Mouse (Mus musculus) stomach, embryonic 16.5 days (tissue): ENCODE data around the gene Bsx. TPM values are rescaled to one million over a fixed set of nuclear protein-coding genes. Genes with fewer than 3 reads are reported as not detected.

Source experiments
- ATAC-seq: fragments of 200-750 bp; cut with Nextera tagmentation; 2 replicates; pipeline ENCODE4 v1.8.0; 2017; ENCODE audit warnings: moderate number of reproducible peaks, moderate TSS enrichment; ENCODE audit not compliant: insufficient read depth, low FRiP score
- H3K27ac ChIP-seq: fragments of 300-500 bp; sonication (generic); 2 replicates; pipeline ENCODE4 v1.5.1; 2014; ENCODE audit warnings: low read length
- H3K27me3 ChIP-seq: fragments of 300-500 bp; sonication (generic); 2 replicates; pipeline ENCODE4 v1.6.1; 2014; ENCODE audit warnings: low read length, control low read depth, mixed read lengths; ENCODE audit not compliant: control insufficient read depth, insufficient read depth
- H3K36me3 ChIP-seq: fragments of 300-500 bp; sonication (generic); 2 replicates; pipeline ENCODE4 v1.6.1; 2014; ENCODE audit warnings: low read length; ENCODE audit not compliant: control insufficient read depth, insufficient read depth
- H3K4me1 ChIP-seq: fragments of 300-500 bp; sonication (generic); 2 replicates; pipeline ENCODE4 v1.6.1; 2014; ENCODE audit warnings: low read length, control low read depth, mixed read lengths; ENCODE audit not compliant: control insufficient read depth, insufficient read depth
- H3K4me2 ChIP-seq: fragments of 300-500 bp; sonication (generic); 2 replicates; pipeline ENCODE4 v1.6.1; 2014; ENCODE audit warnings: low read depth, low read length, mixed read lengths
- H3K4me3 ChIP-seq: fragments of 300-500 bp; sonication (generic); replicated peaks from 2 replicates; pipeline ENCODE4 v1.5.1; 2014; ENCODE audit warnings: mild to moderate bottlenecking, low read length
- H3K9ac ChIP-seq: fragments of 300-500 bp; sonication (generic); 2 replicates; pipeline ENCODE4 v1.6.1; 2014; ENCODE audit warnings: low read length
- H3K9me3 ChIP-seq: fragments of 300-500 bp; sonication (generic); replicated peaks from 2 replicates; pipeline ENCODE4 v1.6.1; 2016; ENCODE audit warnings: low read length, control low read depth; ENCODE audit not compliant: control insufficient read depth
- WGBS: fragments of 180-500 bp; shearing (Covaris S2); extraction: QIAGEN DNeasy Blood & Tissue Kit; methylation state at CpG from one replicate; pipeline ENCODE4 v1.1.7; 2014; 5-methylcytosine and 5-hydroxymethylcytosine counted together
- polyA plus RNA-seq: library from polyadenylated mRNA; unstranded; fragments of >200 nt; fragmentation: Nextera tagmentation; extraction: Ambion mirVana; gene quantifications from 2 replicates; pipeline ENCODE4 v1.2.1, GENCODE M21; 2015

Bsx gene
- polyA plus RNA-seq, 1 experiment from 2014 or later, result not detected

DNA sequence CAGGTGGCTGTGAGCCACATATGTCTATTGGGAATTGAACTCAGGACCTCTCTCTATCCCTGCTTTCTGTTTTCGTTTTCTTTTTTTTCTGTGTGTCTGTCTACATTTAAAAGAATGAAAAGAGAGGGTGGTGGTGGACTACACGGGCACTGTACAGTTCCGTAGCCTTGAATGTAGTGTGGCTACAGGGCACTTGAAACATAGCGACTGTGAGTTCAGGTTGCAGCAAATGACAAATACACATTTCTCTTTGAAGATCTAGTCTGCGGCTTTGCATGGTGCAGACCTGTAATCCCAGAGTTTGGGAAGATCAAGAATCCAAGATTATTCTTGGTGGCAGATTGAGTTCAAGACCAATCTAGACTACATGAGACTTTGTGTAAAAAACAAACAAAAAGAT, 3.6 kb upstream of the Bsx start:
- H3K4me2 ChIP-seq, result no peak overlapping the region
- peaks cover 55% of the 10 kb centered on the region for H3K27me3 ChIP-seq
- no peak overlapping the region for H3K4me3 ChIP-seq
- 81% methylated on average over 5 of the region's 5 CpGs for WGBS
- H3K9me3 ChIP-seq, result no peaks in the 10 kb centered on the region
- no peak for ATAC-seq
- H3K4me1 ChIP-seq, result no peaks in the 10 kb centered on the region
- no peaks in the 10 kb centered on the region for H3K36me3 ChIP-seq
- H3K9ac ChIP-seq, result no peak overlapping the region
- no peak overlapping the region for H3K27ac ChIP-seq

DNA sequence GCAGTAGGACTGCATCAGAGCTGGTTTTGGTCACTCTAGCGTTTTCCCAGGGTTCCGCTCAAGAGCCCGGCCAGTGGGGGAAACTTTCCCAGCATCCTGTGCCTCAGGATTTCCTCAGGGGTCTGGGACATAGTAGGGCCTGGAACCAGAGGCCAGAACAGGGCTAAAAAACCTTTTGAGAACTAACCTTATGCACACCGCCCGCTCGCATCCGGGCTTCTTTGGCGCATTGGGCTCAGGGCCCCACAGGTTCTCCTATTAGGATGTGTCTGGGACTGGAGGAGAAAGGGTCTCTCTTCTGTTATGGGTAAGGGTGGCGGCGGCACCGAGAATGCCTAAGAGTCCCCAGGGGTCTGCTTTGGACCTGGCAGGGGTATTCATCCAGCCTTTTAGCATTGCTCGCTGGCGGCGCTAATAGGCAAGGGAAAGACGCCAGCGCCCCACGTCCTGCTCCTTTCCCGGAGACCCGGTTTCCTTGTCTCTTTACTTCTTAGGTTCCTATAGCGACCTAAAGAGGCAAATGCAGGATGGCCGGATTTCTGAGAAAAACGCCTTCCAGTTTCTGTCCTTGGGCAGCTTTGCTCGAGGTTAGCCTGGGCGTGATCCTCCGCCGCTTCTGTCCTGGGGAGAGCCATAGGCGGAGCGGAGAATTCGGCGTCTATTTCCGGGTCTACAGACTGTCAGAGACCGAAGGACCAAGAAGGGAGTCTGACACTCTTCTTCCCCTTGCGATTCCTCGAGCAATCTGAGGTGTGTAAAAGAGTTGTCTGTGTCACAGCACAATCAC, 2.4 kb upstream of the Bsx start:
- Histone ChIP-seq H3K27me3 (peaks cover 66% of the 10 kb centered on the region), H3K4me1 (no peaks in the 10 kb centered on the region), H3K27ac (no peak overlapping the region), H3K4me2 (peak overlapping the region; percentile 33; the same call in 1 of the 2 replicates), H3K9ac (no peak overlapping the region), H3K36me3 (no peaks in the 10 kb centered on the region), H3K4me3 (peak overlapping the region; percentile 20), H3K9me3 (no peaks in the 10 kb centered on the region)
- no peak for ATAC-seq
- 1% methylated on average over 34 of the region's 34 CpGs for WGBS

DNA sequence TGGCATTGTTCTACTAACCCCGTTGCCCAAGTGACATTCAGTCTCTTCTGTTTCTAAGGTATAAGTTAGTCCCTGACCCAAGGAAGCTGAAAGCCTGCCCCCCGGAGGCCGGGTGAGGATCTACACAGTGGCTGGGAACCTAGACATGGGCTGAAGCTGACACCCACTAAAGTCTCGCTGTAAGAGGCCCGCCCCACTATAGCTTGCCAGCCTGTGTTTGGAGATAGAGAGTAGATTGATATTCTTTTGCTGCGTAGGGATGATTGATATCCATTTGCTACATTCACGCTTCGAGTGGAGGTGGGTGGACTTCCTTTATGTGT, 1.8 kb upstream of the Bsx start:
- H3K36me3 ChIP-seq, result no peaks in the 10 kb centered on the region
- no peak overlapping the region for H3K27ac ChIP-seq
- no peaks in the 10 kb centered on the region for H3K9me3 ChIP-seq
- no peaks in the 10 kb centered on the region for H3K4me1 ChIP-seq
- H3K9ac ChIP-seq, result no peak overlapping the region
- H3K4me2 ChIP-seq, result peak overlapping the region; percentile 33; the same call in 1 of the 2 replicates
- 6% methylated on average over 8 of the region's 8 CpGs for WGBS
- peak overlapping the region; percentile 20 for H3K4me3 ChIP-seq
- ATAC-seq, result no peak
- H3K27me3 ChIP-seq, result peaks cover 72% of the 10 kb centered on the region

DNA sequence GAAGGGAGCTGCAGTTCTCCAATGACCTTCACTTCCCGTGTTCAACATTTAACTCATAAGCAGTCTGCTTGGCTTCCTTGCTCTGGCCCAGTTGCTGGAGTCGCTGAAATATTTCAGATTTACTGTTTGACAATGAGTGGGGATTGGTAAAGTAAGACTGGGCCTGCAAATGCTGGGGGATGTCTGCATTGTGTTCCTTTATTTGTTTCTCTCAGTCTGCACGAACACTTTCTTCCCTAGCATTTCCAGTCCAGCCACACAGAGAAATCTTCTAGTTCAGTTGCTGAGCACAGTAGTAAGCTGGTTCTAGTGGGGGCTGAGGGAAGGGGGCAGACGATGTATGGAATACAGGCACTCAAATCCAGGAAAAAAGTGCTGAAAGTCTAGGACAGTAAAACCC, 1.0 kb downstream of the Bsx start:
- Histone ChIP-seq H3K4me1 (0 out of 2 replicates have a peak, but pooled peaks cover 5% of the 10 kb centered on the region), H3K27me3 (peaks cover 94% of the 10 kb centered on the region), H3K4me2 (no peak overlapping the region), H3K9ac (no peak overlapping the region), H3K27ac (no peak overlapping the region), H3K4me3 (no peak overlapping the region), H3K36me3 (no peaks in the 10 kb centered on the region), H3K9me3 (no peaks in the 10 kb centered on the region)
- no peak for ATAC-seq
- 2% methylated on average over 4 of the region's 4 CpGs for WGBS

DNA sequence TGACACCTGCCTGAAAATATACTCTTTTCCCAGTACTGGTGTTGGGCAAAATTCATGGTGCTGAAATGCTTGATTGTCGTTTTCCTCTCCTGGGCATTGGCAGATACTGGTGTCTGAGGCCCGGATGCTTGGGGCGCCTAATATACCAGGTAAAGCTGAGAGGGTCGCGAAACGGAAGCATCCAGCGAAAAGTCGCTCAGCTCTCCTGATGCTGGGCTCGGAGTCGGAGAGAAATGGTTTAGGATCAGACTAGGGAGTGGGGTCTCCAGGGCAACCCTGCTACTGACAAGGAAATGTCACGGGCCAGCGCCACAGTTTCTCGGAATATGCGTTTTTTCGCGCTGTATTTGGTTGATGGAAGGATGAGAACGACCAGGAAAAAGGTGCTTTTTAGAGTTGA, 1.5 kb downstream of the Bsx start:
- Histone ChIP-seq H3K4me2 (no peak overlapping the region), H3K27ac (no peak overlapping the region), H3K9me3 (no peaks in the 10 kb centered on the region), H3K4me1 (0 out of 2 replicates have a peak, but pooled peaks cover 5% of the 10 kb centered on the region), H3K27me3 (peaks cover 93% of the 10 kb centered on the region), H3K36me3 (no peaks in the 10 kb centered on the region), H3K9ac (no peak overlapping the region), H3K4me3 (no peak overlapping the region)
- ATAC-seq, result no peak
- 5% methylated on average over 17 of the region's 17 CpGs for WGBS

DNA sequence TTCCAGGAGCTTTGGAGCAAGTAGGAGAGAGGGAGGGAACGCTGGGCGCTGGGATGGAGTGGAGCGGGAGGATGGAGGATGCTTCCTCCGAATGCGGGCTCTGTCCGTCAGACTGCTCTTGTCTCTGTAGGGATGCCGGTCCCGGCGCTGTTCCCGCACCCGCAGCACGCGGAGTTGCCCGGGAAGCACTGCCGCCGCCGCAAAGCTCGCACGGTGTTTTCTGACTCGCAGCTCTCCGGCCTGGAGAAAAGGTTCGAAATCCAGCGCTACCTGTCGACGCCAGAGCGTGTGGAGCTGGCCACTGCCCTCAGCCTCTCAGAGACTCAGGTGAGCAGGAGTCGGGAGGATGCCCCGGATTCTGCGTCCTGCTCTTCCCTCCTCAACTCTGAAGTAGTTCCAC, 2.2 kb downstream of the Bsx start:
- Histone ChIP-seq H3K36me3 (no peaks in the 10 kb centered on the region), H3K9me3 (no peaks in the 10 kb centered on the region), H3K27me3 (peaks cover 95% of the 10 kb centered on the region), H3K27ac (no peak overlapping the region), H3K9ac (no peak overlapping the region), H3K4me2 (no peak overlapping the region), H3K4me1 (0 out of 2 replicates have a peak, but pooled peaks cover 5% of the 10 kb centered on the region), H3K4me3 (no peak overlapping the region)
- under 1% methylated on average over 29 of the region's 29 CpGs for WGBS
- ATAC-seq, result no peak

DNA sequence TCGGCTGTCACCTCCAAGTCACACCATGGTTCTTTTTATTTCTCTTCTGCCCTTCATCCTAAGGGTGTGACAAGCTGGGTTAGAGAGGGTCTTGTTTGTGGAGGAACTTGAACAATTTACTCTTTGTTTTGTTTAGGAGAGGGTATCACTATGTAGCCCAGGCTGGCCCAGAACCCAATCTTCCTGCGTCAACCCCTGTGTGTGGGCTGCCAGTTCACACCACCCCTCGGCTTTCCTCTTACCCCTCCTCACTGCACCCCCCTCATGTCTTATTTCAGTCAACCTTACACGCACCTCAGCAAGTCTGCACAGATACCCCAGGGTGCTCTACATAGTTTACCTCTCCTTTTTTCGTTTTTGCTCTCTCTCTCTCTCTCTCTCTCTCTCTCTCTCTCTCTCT, 2.8 kb downstream of the Bsx start:
- Histone ChIP-seq H3K9ac (no peak overlapping the region), H3K9me3 (no peaks in the 10 kb centered on the region), H3K4me1 (0 out of 2 replicates have a peak, but pooled peaks cover 5% of the 10 kb centered on the region), H3K4me3 (no peak overlapping the region), H3K4me2 (no peak overlapping the region), H3K27ac (no peak overlapping the region), H3K36me3 (no peaks in the 10 kb centered on the region), H3K27me3 (peaks cover 91% of the 10 kb centered on the region)
- 8% methylated on average over 5 of the region's 5 CpGs for WGBS
- no peak for ATAC-seq

DNA sequence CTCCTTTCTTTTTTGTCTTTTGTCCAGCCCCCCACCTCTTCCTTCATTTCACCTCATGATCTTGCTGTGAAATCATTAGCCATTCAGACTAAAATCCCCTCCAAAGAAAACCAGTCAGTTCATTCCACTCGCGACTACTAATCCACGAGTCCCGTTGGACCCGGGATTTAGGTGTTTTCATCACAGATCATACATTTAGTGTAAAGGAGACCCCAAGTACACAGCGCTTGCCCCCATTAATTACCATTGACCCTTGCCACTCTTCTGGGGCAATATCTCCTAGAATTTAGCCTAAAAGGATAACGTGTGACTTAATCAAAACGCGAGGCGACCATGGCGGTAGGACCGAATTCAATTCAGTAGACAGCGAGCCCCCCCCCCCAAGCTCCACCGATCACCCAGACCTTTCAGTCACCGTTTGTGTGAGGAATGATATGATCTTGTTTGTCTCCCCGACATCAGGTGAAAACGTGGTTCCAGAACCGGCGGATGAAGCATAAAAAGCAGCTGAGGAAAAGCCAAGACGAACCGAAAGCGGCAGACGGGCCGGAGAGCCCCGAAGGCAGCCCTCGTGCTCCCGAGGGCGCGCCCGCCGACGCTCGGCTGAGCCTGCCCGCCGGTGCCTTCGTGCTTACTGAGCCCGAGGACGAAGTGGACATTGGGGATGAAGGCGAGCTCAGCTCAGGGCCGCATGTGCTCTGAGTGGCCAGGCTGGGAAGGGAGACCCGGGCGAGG, 3.4 kb downstream of the Bsx start:
- Histone ChIP-seq H3K9me3 (no peaks in the 10 kb centered on the region), H3K27ac (no peak overlapping the region), H3K4me3 (peak overlapping the region; percentile 31), H3K27me3 (peaks cover 85% of the 10 kb centered on the region), H3K4me2 (peak overlapping the region; percentile 43), H3K9ac (no peak overlapping the region), H3K36me3 (no peaks in the 10 kb centered on the region), H3K4me1 (0 out of 2 replicates have a peak, but pooled peaks cover 5% of the 10 kb centered on the region)
- no peak for ATAC-seq
- 2% methylated on average over 42 of the region's 42 CpGs for WGBS

DNA sequence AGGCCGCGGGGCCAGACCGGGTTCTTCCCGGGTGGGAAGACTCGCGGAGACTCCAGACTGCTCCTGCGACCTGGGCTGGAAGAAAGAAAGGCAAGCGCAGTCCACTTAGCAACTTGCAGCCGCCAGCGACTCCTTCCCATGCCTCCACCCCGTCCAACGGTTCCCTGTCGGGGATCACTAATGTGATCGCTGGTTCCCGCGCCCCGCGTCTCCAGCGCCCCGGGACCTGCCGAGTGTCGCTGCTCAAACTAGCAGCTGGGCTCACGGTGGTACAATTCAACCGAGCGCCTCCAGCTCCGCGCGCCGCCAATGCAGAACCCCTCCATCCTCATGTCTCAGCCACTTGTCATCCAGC, 3.9 kb downstream of the Bsx start:
- no peaks in the 10 kb centered on the region for H3K36me3 ChIP-seq
- H3K4me2 ChIP-seq, result peak overlapping the region; percentile 43
- 0 out of 2 replicates have a peak, but pooled peaks cover 5% of the 10 kb centered on the region for H3K4me1 ChIP-seq
- no peak overlapping the region for H3K9ac ChIP-seq
- WGBS, result under 1% methylated on average over 29 of the region's 29 CpGs
- peaks cover 80% of the 10 kb centered on the region for H3K27me3 ChIP-seq
- no peaks in the 10 kb centered on the region for H3K9me3 ChIP-seq
- peak overlapping the region; percentile 31 for H3K4me3 ChIP-seq
- no peak overlapping the region for H3K27ac ChIP-seq
- no peak for ATAC-seq
